Comparison of ENCODE assay signal across 22 mouse cellular contexts in genomic region chr3:133514290-133514689, GRCm38 (mm10). TPM values are rescaled to one million over a fixed set of nuclear protein-coding genes. Genes with fewer than 3 reads are reported as not detected.
DNase-seq lines count a peak whose midpoint lies in the region; ATAC-seq and TF ChIP-seq lines count a peak whose summit lies in the region.
"Had no signal": no experiment of that assay in that cellular context is flagged by ENCODE, and none has a peak within 500 bp of the region (broad histone marks: within the 10 kb centered on the region; RNA-seq: fewer than 3 reads in every experiment).

No protein-coding gene starts in this region.

- peaks cover 36% of the 10 kb centered on the region for H3K36me3 ChIP-seq in kidney, embryonic 16.5 days (ENCODE audit: insufficient read depth, low read length)
- H3K36me3 ChIP-seq in ES-Bruce4 (ENCODE audit: control insufficient read depth, insufficient read depth, low read length, poor library complexity, severe bottlenecking) = peaks cover 5% of the 10 kb centered on the region
- H3K36me3 ChIP-seq in intestine, postnatal 0 days (ENCODE audit: control insufficient read depth, insufficient read depth) = peaks cover 12% of the 10 kb centered on the region; the same call in 1 of the 2 replicates

- H3K27me3 ChIP-seq in kidney, embryonic 16.5 days (ENCODE audit: insufficient read depth, low read length) = no peaks in the 10 kb centered on the region
- H3K27me3 ChIP-seq in ES-Bruce4 (ENCODE audit: control insufficient read depth, insufficient read depth, low read length, poor library complexity, severe bottlenecking) = no peaks in the 10 kb centered on the region
- no peaks in the 10 kb centered on the region for H3K27me3 ChIP-seq in intestine, postnatal 0 days (replicated peaks; ENCODE audit: control insufficient read depth, insufficient read depth, low read length)
- H3K27me3 ChIP-seq: embryonic facial prominence, embryonic 12.5 days; forebrain, embryonic 15.5 days; heart, embryonic 15.5 days; hindbrain, embryonic 15.5 days had no signal

- no peak overlapping the region for H3K4me3 ChIP-seq in kidney, embryonic 16.5 days (ENCODE audit: low read length)
- no peak overlapping the region for H3K4me3 ChIP-seq in ES-Bruce4 (ENCODE audit: low read depth, low read length)
- no peak overlapping the region for H3K4me3 ChIP-seq in intestine, postnatal 0 days (ENCODE audit: low read depth, low read length)
- H3K4me3 ChIP-seq: embryonic facial prominence, embryonic 12.5 days; forebrain, embryonic 15.5 days; heart, adult 2 months; heart, embryonic 15.5 days; hindbrain, embryonic 10.5 days; hindbrain, embryonic 15.5 days had no signal

- ATAC-seq in kidney, embryonic 16.5 days (ENCODE audit: low FRiP score, low TSS enrichment) = no peak
- peak; percentile 89 for ATAC-seq in intestine, postnatal 0 days
- ATAC-seq: forebrain, embryonic 15.5 days had no signal

- no peak overlapping the region for H3K27ac ChIP-seq in kidney, embryonic 16.5 days (ENCODE audit: low read length)
- H3K27ac ChIP-seq in ES-Bruce4 (ENCODE audit: insufficient read depth, low read length) = peak overlapping the region; percentile 46
- H3K27ac ChIP-seq in intestine, postnatal 0 days (ENCODE audit: low read depth, low read length) = no peak overlapping the region
- H3K27ac ChIP-seq: embryonic facial prominence, embryonic 12.5 days; forebrain, embryonic 15.5 days; heart, adult 2 months; heart, embryonic 15.5 days; hindbrain, embryonic 10.5 days; hindbrain, embryonic 15.5 days had no signal

- intact Hi-C loops in heart, postnatal 25 days (cut with DNase I) = loop anchor here (10.0 kb wide), 1 partner anchor 199 kb away; the partner anchor contains the start of gene Ppa2

- H3K4me1 ChIP-seq in kidney, embryonic 16.5 days (ENCODE audit: insufficient read depth, low read length) = no peaks in the 10 kb centered on the region
- peaks cover 4% of the 10 kb centered on the region for H3K4me1 ChIP-seq in ES-Bruce4 (ENCODE audit: control insufficient read depth, insufficient read depth, low read length)
- no peaks in the 10 kb centered on the region for H3K4me1 ChIP-seq in intestine, postnatal 0 days (replicated peaks; ENCODE audit: control insufficient read depth, insufficient read depth, low read length)
- H3K4me1 ChIP-seq: embryonic facial prominence, embryonic 12.5 days; hindbrain, embryonic 10.5 days had no signal

- no peaks in the 10 kb centered on the region for H3K9me3 ChIP-seq in kidney, embryonic 16.5 days (ENCODE audit: low read length)
- H3K9me3 ChIP-seq in ES-Bruce4 (replicated peaks; ENCODE audit: control insufficient read depth, insufficient read depth, low read length, poor library complexity, severe bottlenecking) = no peaks in the 10 kb centered on the region
- H3K9me3 ChIP-seq in intestine, postnatal 0 days (ENCODE audit: control insufficient read depth) = no peaks in the 10 kb centered on the region
- H3K9me3 ChIP-seq: embryonic facial prominence, embryonic 12.5 days; forebrain, embryonic 15.5 days; heart, embryonic 15.5 days; hindbrain, embryonic 10.5 days; hindbrain, embryonic 15.5 days had no signal

- no peak for TF ChIP-seq POLR2A in ES-Bruce4 (IDR thresholded peaks at IDR 0.05; ENCODE audit: insufficient read depth, low read length)

- peak; percentile 26 to 41 for DNase-seq in kidney, adult 8-10 months
- DNase-seq in kidney, postnatal 36 days = peak; percentile 41 to 46
- no peak for DNase-seq in heart, postnatal 25 days (ENCODE audit: low spot score)
- DNase-seq in layer of hippocampus, postnatal 36 days = no peak
- no peak for DNase-seq in cerebellum, adult 9-10 months
- DNase-seq: adrenal gland, adult 2 months; adrenal gland, postnatal 25 days; cerebellum, adult 18-20 months; cerebellum, postnatal 10 days; embryo, embryonic 11 days; gastrocnemius, postnatal 10 days; heart, adult 2 months; heart, postnatal 14 days had no signal

- no peak for TF ChIP-seq CTCF in ES-Bruce4 (IDR thresholded peaks at IDR 0.05; ENCODE audit: low read depth, low read length)
- TF ChIP-seq CTCF in intestine, postnatal 0 days (IDR thresholded peaks at IDR 0.05; ENCODE audit: low read depth) = no peak

- no peak overlapping the region for H3K9ac ChIP-seq in kidney, embryonic 16.5 days (replicated peaks; ENCODE audit: low read length)
- peak overlapping the region; percentile 23 for H3K9ac ChIP-seq in ES-Bruce4 (ENCODE audit: low read depth, poor library complexity, severe bottlenecking)
- no peak overlapping the region for H3K9ac ChIP-seq in intestine, postnatal 0 days (ENCODE audit: low read depth, low read length)
- H3K9ac ChIP-seq: embryonic facial prominence, embryonic 12.5 days; forebrain, embryonic 15.5 days; heart, embryonic 15.5 days; hindbrain, embryonic 15.5 days had no signal

- TF ChIP-seq EP300 in ES-Bruce4 (IDR thresholded peaks at IDR 0.05; ENCODE audit: insufficient read depth, low read depth, low read length) = no peak

- H3K4me2 ChIP-seq in kidney, embryonic 16.5 days (replicated peaks; ENCODE audit: low read depth, low read length) = no peak overlapping the region
- no peak overlapping the region for H3K4me2 ChIP-seq in intestine, postnatal 0 days (replicated peaks; ENCODE audit: low read depth)
- H3K4me2 ChIP-seq: embryonic facial prominence, embryonic 12.5 days; forebrain, embryonic 15.5 days; heart, embryonic 11.5 days; heart, embryonic 15.5 days; hindbrain, embryonic 15.5 days had no signal

- 94% methylated on average over 12 of the region's 12 CpGs for WGBS in kidney, embryonic 16.5 days
- WGBS in intestine, postnatal 0 days = 70% methylated on average over 12 of the region's 12 CpGs

RNA-seq across cellular contexts. Expression of gene Tet2, which starts 30.6 kb away (rescaled TPM):
- polyA plus RNA-seq in kidney, embryonic 16.5 days (2015; fragmentation: Nextera tagmentation; extraction: Ambion mirVana) = 17.0 and 19.6 TPM in 2 replicates
- 59.1 and 62.6 TPM in 2 replicates for polyA plus RNA-seq in ES-Bruce4 (2011; ENCODE audit: insufficient read depth, insufficient read length, low read depth, missing spikeins)
- 9.6 and 10.0 TPM in 2 replicates for polyA plus RNA-seq in intestine, postnatal 0 days (2015; fragmentation: Nextera tagmentation; extraction: Ambion mirVana)
- total RNA-seq in heart, postnatal 25 days (2021) = 10 to 100 TPM; 20.3 to 20.6 TPM
- 10 to 100 TPM; 42.4 to 46.6 TPM for total RNA-seq in layer of hippocampus, postnatal 36 days (2021)

Comparison
In these comparisons a context has a peak if more than half of its experiments do, and no peak if none do; other contexts are left out.
1. DNase-seq: peak in kidney, adult 8-10 months (2 of 2) and kidney, postnatal 36 days (2 of 2); none in heart, postnatal 25 days (single experiment), layer of hippocampus, postnatal 36 days (0 of 2) and cerebellum, adult 9-10 months (single experiment).